Mouse (Mus musculus) lung, postnatal 0 days (tissue): ENCODE results near the gene Krtap28-10.

Source experiments
- CTCF ChIP-seq: IDR thresholded peaks from 2 replicates; pipeline ENCODE4 v1.5.1; 2016; ENCODE audit warnings: antibody characterized with exemption, mild to moderate bottlenecking
- EP300 ChIP-seq: IDR thresholded peaks from 2 replicates; pipeline ENCODE4 v1.6.1; 2016; ENCODE audit warnings: antibody characterized with exemption, mild to moderate bottlenecking, control low read depth

- TF ChIP-seq CTCF = no peak
- TF ChIP-seq EP300 = no peak
Measured at GRCm38 (mm10) chr1:83036892-83037667, 5.2 kb downstream of the Krtap28-10 start.
